Mouse (Mus musculus): Measurements from ENCODE around the gene Snn.

GRCm38 (mm10) chr16:11122625-11123024 is 61.9 kb downstream of the Snn start:
- TF ChIP-seq CTCF (conservative IDR thresholded peaks at IDR 0.05; ENCODE audit: insufficient read depth, insufficient read length, low read depth, low read length) (no peak), POLR2A (IDR thresholded peaks at IDR 0.05; ENCODE audit: low read depth, low read length) (no peak)

Measured in kidney, adult 2 months (tissue).